Mouse (Mus musculus) forebrain, postnatal 0 days (tissue): ENCODE data around the gene Cavin3. TPM values are rescaled to one million over a fixed set of nuclear protein-coding genes. Genes with fewer than 3 reads are reported as not detected.

Source experiments
- ATAC-seq: fragments of 200-750 bp; cut with Nextera tagmentation; 2 replicates; pipeline ENCODE4 v1.8.0; 2017; ENCODE audit warnings: mild to moderate bottlenecking, moderate library complexity
- DNase-seq: peaks from one replicate; pipeline ENCODE4 v3.0.0-alpha.2; 2015
- H3K27ac ChIP-seq: fragments of 300-500 bp; sonication (generic); 2 replicates; pipeline ENCODE4 v1.5.1; 2014; ENCODE audit warnings: low read depth, mild to moderate bottlenecking, antibody characterized with exemption, low read length, moderate library complexity, mixed read lengths
- H3K27me3 ChIP-seq: fragments of 300-500 bp; sonication (generic); 2 replicates; pipeline ENCODE4 v1.6.1; 2014; ENCODE audit warnings: mild to moderate bottlenecking, low read length, mixed read lengths; ENCODE audit not compliant: insufficient read depth
- H3K36me3 ChIP-seq: fragments of 300-500 bp; sonication (generic); 2 replicates; pipeline ENCODE4 v1.6.1; 2014; ENCODE audit warnings: mild to moderate bottlenecking, moderate library complexity; ENCODE audit not compliant: insufficient read depth
- H3K4me1 ChIP-seq: fragments of 300-500 bp; sonication (generic); 2 replicates; pipeline ENCODE4 v1.6.1; 2014; ENCODE audit warnings: antibody characterized with exemption; ENCODE audit not compliant: insufficient read depth
- H3K4me2 ChIP-seq: fragments of 300-500 bp; sonication (generic); 2 replicates; pipeline ENCODE4 v1.6.1; 2014; ENCODE audit warnings: low read depth, mild to moderate bottlenecking, moderate library complexity
- H3K4me3 ChIP-seq: fragments of 300-500 bp; sonication (generic); 2 replicates; pipeline ENCODE4 v1.5.1; 2014; ENCODE audit warnings: low read depth, low read length, mixed read lengths
- H3K9ac ChIP-seq: fragments of 300-500 bp; sonication (generic); 2 replicates; pipeline ENCODE4 v1.6.1; 2014; ENCODE audit warnings: mild to moderate bottlenecking
- H3K9me3 ChIP-seq: fragments of 300-500 bp; sonication (generic); 2 replicates; pipeline ENCODE4 v1.6.1; 2016; ENCODE audit warnings: low read length
- CTCF ChIP-seq: sonication (generic); IDR thresholded peaks from 2 replicates; pipeline ENCODE4 v1.5.1; 2016; ENCODE audit warnings: antibody characterized with exemption, control low read depth, low read depth
- WGBS: fragments of 180-500 bp; shearing (Covaris S2); extraction: QIAGEN DNeasy Blood & Tissue Kit; methylation state at CpG from one replicate; pipeline ENCODE4 v1.1.7; 2014; 5-methylcytosine and 5-hydroxymethylcytosine counted together
- polyA plus RNA-seq: library from polyadenylated mRNA; unstranded; fragments of >200 nt; fragmentation: Nextera tagmentation; extraction: Ambion mirVana; gene quantifications from 2 replicates; pipeline ENCODE4 v1.2.1, GENCODE M21; 2015
- total RNA-seq: library from RNA; depleted of rRNA; stranded (reverse); fragments of >200 nt; gene quantifications from 2 replicates; pipeline ENCODE4 v1.2.3, GENCODE M21; 2014

The Cavin3 gene
- total and polyA plus RNA-seq, 2 experiments from 2014 or later = 28.6 to 31.7 TPM

- H3K4me3 ChIP-seq = no peak overlapping the region
- peaks cover 15% of the 10 kb centered on the region; the same call in 1 of the 2 replicates for H3K4me1 ChIP-seq
- WGBS = 38% methylated on average over 9 of the region's 9 CpGs
- H3K9ac ChIP-seq = no peak overlapping the region
- no peak for ATAC-seq
- no peak for DNase-seq
- H3K36me3 ChIP-seq = no peaks in the 10 kb centered on the region
- no peaks in the 10 kb centered on the region for H3K27me3 ChIP-seq
- no peak overlapping the region for H3K27ac ChIP-seq
- no peaks in the 10 kb centered on the region for H3K9me3 ChIP-seq
- H3K4me2 ChIP-seq = no peak overlapping the region
- no peak for TF ChIP-seq CTCF
Observed at GRCm38 (mm10) chr7:105516669-105517360, 34.7 kb upstream of the Cavin3 start.

GRCm38 (mm10) chr7:105515178-105515577 lies 33.1 kb upstream of the Cavin3 start:
- WGBS = 15% methylated on average over 5 of the region's 5 CpGs

GRCm38 (mm10) chr7:105514561-105514960 lies 32.5 kb upstream of the Cavin3 start:
- ATAC-seq = peak; percentile 40

More at GRCm38 (mm10) chr7:105515178-105515577, 33.1 kb upstream of the Cavin3 start:
- DNase-seq (peak; percentile 71), ATAC-seq (0 out of 2 replicates have a peak, but pooled peaks have one; percentile 15)
- Histone ChIP-seq H3K4me1 (peaks cover 15% of the 10 kb centered on the region; the same call in 1 of the 2 replicates), H3K36me3 (no peaks in the 10 kb centered on the region), H3K4me3 (no peak overlapping the region), H3K4me2 (no peak overlapping the region), H3K9me3 (no peaks in the 10 kb centered on the region), H3K27me3 (no peaks in the 10 kb centered on the region), H3K27ac (no peak overlapping the region), H3K9ac (no peak overlapping the region)
- TF ChIP-seq CTCF = peak; percentile 92

GRCm38 (mm10) chr7:105513845-105514291 lies 31.8 kb upstream of the Cavin3 start:
- H3K27ac ChIP-seq = peak overlapping the region; percentile 45; the same call in 1 of the 2 replicates
- no peak overlapping the region for H3K4me3 ChIP-seq
- no peak overlapping the region for H3K9ac ChIP-seq
- H3K4me2 ChIP-seq = no peak overlapping the region
- peak; percentile 48 for DNase-seq
- peak; percentile 84 for ATAC-seq
- H3K27me3 ChIP-seq = no peaks in the 10 kb centered on the region
- TF ChIP-seq CTCF = no peak
- peaks cover 15% of the 10 kb centered on the region; the same call in 1 of the 2 replicates for H3K4me1 ChIP-seq
- 36% methylated on average over 5 of the region's 5 CpGs for WGBS
- H3K36me3 ChIP-seq = no peaks in the 10 kb centered on the region
- H3K9me3 ChIP-seq = no peaks in the 10 kb centered on the region

More at GRCm38 (mm10) chr7:105514561-105514960, 32.5 kb upstream of the Cavin3 start:
- Histone ChIP-seq H3K27ac (peak overlapping the region; percentile 45; the same call in 1 of the 2 replicates), H3K4me2 (no peak overlapping the region), H3K9ac (no peak overlapping the region), H3K36me3 (no peaks in the 10 kb centered on the region), H3K4me1 (peaks cover 15% of the 10 kb centered on the region; the same call in 1 of the 2 replicates), H3K4me3 (no peak overlapping the region), H3K27me3 (no peaks in the 10 kb centered on the region), H3K9me3 (no peaks in the 10 kb centered on the region)
- peak; percentile 9 for DNase-seq
- TF ChIP-seq CTCF = no peak
- 44% methylated on average over 5 of the region's 5 CpGs for WGBS

GRCm38 (mm10) chr7:105510143-105510542 lies 28.0 kb upstream of the Cavin3 start:
- no peak overlapping the region for H3K9ac ChIP-seq
- H3K27ac ChIP-seq = no peak overlapping the region
- H3K27me3 ChIP-seq = no peaks in the 10 kb centered on the region
- DNase-seq (no peak), ATAC-seq (peak; percentile 23; the same call in 1 of the 2 replicates)
- no peaks in the 10 kb centered on the region for H3K9me3 ChIP-seq
- no peak for TF ChIP-seq CTCF
- H3K36me3 ChIP-seq = no peaks in the 10 kb centered on the region
- H3K4me3 ChIP-seq = no peak overlapping the region
- H3K4me1 ChIP-seq = peaks cover 15% of the 10 kb centered on the region; the same call in 1 of the 2 replicates
- H3K4me2 ChIP-seq = no peak overlapping the region
- WGBS = 80% methylated on average over 5 of the region's 5 CpGs

GRCm38 (mm10) chr7:105507257-105507656 lies 25.2 kb upstream of the Cavin3 start:
- Histone ChIP-seq H3K4me2 (no peak overlapping the region), H3K9ac (no peak overlapping the region), H3K9me3 (no peaks in the 10 kb centered on the region), H3K27ac (no peak overlapping the region), H3K4me3 (no peak overlapping the region), H3K36me3 (no peaks in the 10 kb centered on the region), H3K27me3 (no peaks in the 10 kb centered on the region), H3K4me1 (no peaks in the 10 kb centered on the region)
- TF ChIP-seq CTCF = no peak
- 80% methylated on average over 4 of the region's 4 CpGs for WGBS
- DNase-seq (no peak), ATAC-seq (no peak)

GRCm38 (mm10) chr7:105501984-105502383 lies 19.9 kb upstream of the Cavin3 start:
- Histone ChIP-seq H3K4me1 (no peaks in the 10 kb centered on the region), H3K27me3 (no peaks in the 10 kb centered on the region), H3K9ac (no peak overlapping the region), H3K9me3 (no peaks in the 10 kb centered on the region), H3K4me3 (no peak overlapping the region), H3K4me2 (no peak overlapping the region), H3K36me3 (no peaks in the 10 kb centered on the region), H3K27ac (no peak overlapping the region)
- 84% methylated on average over 4 of the region's 4 CpGs for WGBS
- DNase-seq (no peak), ATAC-seq (peak; percentile 25; the same call in 1 of the 2 replicates)
- TF ChIP-seq CTCF = no peak
